Mouse (Mus musculus) adrenal gland, postnatal 10 days (tissue): Measurements from ENCODE around the gene Rimbp2. TPM values are rescaled to one million over a fixed set of nuclear protein-coding genes. Genes with fewer than 3 reads are reported as not detected.

Experiments used
- DNase-seq: peaks from one replicate; pipeline ENCODE4 v3.0.0; 2021; ENCODE audit warnings: mixed read lengths
- total RNA-seq, 2 experiments: library from RNA; stranded (reverse); gene quantifications; 2 replicates each; pipeline ENCODE4 v1.2.3; 2021

The Rimbp2 gene
- total RNA-seq, 2 experiments from 2014 or later: 5.2 to 8.0 TPM

DNA sequence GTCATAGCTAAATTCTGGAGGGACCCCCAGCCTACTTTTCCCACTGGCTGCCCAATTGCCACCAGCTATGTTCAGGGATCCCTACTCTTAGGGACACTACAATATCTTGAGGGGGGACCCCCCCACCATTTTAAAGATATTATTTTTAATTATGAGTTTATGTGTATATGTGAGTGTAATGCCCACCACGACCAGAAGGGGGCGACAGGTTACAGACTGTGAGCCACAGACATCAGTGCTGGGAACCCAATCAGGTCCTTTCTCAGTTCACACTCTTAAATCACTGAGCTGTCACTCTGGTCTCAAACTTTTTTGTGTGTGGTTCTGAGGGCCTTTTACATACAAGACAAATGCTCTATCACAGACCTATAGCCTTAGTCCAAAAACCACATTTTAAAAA is 109.3 kb downstream of the Rimbp2 start:
- DNase-seq: no peak

DNA sequence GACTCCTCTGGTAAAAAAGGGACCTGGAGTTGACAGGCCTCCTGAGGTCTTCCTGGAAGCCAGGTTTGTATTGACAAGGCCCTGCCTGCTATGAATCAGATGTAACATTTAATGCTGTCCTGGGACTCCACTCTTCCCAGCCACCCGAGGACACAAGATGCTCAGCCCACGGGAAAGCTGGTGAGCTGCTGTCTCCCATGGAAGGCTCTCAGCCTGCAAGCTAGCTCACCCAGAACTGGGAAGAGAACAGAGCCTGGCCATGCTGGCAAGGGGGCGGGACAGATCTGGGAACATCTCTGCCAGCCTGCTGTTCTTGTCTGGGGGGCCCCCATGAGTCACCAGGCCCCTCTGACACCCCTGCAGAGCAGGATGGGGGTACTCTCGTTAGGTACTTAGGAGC is 111.7 kb downstream of the Rimbp2 start:
- DNase-seq: no peak

GRCm38 (mm10) chr5:128837045-128837444 is 116.2 kb downstream of the Rimbp2 start:
- DNase-seq: no peak

DNA sequence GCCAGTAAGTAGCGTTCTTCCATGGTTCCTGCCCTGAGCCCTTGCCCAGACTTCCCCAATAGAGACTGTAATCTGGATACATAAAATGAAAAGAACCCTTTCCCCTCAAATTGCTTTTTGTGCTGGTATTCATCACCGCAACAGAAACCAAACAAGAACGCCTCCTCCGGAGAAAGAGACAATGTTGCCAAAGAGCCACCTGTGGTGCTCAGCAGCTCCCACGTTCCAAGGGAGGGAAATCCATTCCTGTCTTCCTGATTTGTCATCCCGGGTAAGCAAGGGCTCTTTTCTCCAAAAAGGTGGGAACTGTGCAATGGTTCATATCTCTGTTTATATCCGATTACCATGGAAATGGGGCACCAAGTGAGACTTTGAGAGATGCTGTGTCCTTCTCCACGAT is 119.2 kb downstream of the Rimbp2 start:
- no peak for DNase-seq

GRCm38 (mm10) chr5:128822843-128823242 is 130.4 kb downstream of the Rimbp2 start:
- DNase-seq: no peak

- DNase-seq: no peak
Measured at GRCm38 (mm10) chr5:128819638-128820285, 133.5 kb downstream of the Rimbp2 start.

DNA sequence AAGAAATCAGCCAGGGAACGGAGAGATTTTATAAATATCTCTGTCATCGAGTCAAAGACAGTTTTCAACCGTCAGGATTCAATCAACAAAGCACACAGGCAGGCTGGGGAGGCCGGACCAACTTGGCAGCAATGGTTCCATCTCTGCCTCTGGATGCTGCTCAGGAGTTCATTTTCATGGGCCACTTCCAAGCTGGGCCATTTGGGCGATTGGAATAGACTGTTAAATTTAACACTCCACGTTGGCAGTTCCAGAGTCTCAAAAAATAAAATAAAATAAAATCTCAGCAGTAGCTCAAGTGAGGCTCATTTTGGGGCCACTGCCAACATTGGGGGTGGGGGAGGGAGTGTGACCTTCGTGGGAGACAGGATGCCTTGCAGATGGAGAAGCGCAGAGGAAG is 137.7 kb downstream of the Rimbp2 start:
- no peak for DNase-seq

DNA sequence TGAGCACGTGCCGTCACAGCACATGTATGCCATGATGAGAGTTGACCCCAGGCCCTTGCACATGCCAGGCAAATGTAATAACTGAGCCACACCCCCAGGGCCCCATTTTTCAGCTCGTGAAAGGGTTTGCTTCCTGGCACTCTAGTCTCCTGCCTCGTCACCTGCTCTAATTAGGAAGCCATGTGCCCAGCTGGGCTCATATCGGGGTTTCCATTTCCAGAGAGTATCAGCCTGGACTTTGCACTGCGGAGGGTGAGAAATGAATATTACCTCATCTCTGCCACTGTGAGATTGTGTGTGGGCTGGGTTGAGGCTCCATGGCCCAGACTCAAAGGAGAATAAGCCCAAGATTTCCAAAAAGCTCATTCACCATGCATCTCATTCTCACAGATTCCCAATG is 138.2 kb downstream of the Rimbp2 start:
- DNase-seq: no peak

DNA sequence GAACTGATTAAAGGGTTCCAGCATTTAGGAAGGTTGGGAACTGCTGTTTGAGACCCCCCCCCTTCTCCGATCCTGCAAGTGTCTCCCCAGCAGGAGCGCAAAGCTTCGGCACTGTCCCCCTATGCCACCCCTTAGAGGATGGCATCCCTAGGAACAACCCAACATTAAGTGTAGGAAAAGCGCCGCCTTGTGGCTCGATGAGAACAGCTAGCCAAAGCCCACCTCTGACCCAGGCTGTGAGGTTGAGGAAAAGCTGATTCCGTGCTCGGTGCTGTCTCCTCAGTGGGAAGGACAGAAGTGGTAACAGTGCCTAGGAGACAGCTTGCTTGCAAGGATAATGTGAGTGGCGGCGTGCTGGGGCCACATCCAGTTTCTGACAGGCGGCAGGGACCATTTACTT is 140.2 kb downstream of the Rimbp2 start:
- no peak for DNase-seq

GRCm38 (mm10) chr5:128811431-128811830 is 141.9 kb downstream of the Rimbp2 start:
- no peak for DNase-seq

DNA sequence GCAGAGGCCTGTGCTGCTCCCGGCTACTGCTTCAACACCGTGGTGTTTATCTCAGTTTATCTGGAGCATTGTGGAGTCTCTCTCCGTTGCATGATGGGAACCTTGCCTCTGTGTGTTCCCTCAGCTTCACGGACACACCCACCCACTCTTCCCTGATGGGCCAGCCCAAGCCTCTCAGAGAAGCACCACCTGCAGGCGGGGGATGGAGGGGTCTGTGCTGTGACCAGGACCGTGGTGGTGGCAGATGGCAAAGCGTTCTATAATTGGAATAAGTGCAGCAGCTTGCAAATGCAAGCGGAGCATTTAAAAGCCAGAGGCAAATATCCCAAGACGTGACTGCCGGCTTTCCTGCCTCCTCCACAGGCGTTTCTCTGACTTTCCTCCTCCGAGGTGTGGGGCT is 143.3 kb downstream of the Rimbp2 start:
- DNase-seq: no peak

DNA sequence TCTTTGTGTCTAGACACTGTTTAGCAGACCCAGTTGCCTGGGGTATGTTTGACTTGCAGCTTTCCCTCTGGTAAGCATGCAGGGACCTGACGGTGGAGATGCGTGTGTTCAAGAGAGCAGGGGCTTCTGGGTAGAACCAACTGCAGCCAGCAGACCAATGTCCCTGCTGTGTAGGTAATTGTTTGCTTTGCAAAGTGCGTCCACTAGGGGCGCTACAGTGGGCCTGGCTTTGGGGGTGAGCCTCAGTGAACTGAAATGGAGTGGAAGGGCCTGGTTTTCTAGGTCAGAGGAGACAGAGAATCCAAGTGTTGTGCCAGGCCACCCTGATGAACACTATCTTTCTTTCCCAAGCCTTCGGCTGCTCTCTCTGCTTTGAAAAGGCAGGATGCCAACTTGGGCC is 143.9 kb downstream of the Rimbp2 start:
- peak; percentile 43 for DNase-seq

- DNase-seq: peak; percentile 29
Measured at GRCm38 (mm10) chr5:128808547-128809182, 144.6 kb downstream of the Rimbp2 start.

- DNase-seq: no peak
Measured at GRCm38 (mm10) chr5:128807408-128807807, 145.9 kb downstream of the Rimbp2 start.

DNA sequence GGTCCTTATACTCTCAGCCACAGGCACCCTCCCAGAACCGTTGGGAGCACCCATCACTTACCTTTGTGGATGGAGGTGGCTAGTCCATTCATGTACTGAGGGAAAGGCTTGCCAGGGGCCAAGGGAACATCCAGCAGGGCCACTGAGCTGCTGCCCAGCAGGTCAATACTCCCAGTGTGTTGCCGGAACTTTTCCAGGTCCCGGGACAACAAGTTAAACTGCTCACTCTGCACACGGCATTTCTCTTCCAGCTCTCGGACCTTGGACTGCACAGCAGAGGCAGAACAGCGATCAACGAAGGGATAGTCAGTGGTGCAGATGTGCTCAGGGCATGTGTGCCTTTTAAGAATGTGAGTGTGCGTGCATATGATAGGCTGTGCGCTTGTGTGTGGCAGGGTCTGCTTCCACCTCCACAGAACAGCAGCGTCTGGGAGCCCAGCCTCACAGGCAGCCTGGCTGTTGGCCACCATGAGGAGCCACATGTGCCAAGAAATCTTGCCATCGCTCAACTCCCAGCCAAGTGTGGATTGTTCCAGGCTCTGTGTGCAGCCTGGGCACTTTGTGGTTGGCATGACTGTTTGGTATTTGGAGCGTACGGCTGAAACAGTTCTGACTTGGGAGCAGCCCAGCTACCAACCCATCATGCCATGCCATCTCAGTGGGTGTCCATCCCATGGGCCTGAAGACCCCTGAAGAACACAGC is 146.8 kb downstream of the Rimbp2 start:
- peak; percentile 24 for DNase-seq

GRCm38 (mm10) chr5:128805092-128805491 is 148.2 kb downstream of the Rimbp2 start:
- no peak for DNase-seq

- DNase-seq: no peak
Measured at GRCm38 (mm10) chr5:128800592-128800991, 152.7 kb downstream of the Rimbp2 start.

DNA sequence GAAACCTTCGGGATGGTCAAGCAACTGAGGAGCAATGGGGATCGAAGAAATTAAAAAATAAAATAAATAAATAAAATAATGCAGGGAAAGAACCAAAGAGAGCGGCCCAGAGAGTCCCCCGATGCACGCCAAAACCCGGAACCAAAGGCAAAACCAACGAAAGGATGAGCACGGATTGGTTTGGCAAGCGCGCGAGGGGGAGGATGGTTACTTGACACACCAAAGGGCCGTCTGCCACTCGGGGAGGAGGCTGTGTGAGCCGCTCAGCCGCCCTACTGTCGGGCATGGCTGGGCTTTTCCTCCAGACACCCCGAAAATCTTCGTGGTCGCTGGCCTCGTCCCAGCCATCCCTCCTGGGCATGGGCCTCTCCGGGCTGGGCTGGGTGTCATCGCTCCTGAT is 171.7 kb downstream of the Rimbp2 start:
- no peak for DNase-seq

DNA sequence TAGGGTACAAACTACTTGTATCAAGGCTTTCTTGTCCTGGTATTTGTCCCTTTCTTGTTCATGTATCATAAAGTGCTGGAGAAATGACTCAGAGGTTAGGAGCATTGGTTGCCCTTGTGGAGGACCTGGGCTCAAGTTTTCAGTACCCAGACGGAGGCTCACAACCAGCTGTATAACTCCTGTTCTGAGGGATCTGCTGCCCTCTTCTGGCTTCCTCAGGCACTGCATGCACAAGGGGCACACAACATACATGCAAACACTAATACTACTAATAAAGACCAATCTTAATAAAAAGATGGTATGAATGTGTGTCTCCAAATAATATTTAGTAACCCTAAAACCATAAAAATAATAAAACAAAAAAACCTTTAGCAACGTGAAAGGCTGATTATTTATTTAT is 176.9 kb downstream of the Rimbp2 start:
- DNase-seq: no peak

- DNase-seq: no peak
Measured at GRCm38 (mm10) chr5:128769026-128769631, 184.2 kb downstream of the Rimbp2 start.

DNA sequence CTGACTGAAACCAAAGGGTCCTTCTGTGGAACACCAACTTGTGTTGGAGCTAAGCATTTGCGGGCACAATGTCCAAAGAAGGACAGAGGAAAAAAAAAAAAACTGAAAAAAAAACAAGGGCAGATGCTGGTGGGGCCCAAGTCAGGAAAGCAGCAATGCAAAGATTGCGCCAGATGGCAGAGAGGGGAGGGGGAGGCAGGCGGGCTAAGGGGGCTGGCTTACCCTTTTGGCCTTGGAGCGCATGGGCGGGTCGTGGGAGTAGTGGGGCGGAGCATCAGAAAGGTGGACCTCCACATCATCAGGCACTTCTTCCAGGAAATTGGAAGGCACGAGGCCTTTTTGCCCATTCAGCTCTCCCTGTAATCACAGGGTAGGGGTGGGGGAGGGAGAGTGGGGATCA is 192.2 kb downstream of the Rimbp2 start:
- DNase-seq: no peak

GRCm38 (mm10) chr5:128746261-128746660 is 207.0 kb downstream of the Rimbp2 start:
- DNase-seq: no peak

GRCm38 (mm10) chr5:128745206-128745605 is 208.1 kb downstream of the Rimbp2 start:
- no peak for DNase-seq
